Mouse (Mus musculus) CH12.LX (cell line): Measurements from ENCODE around the gene Wnk3. TPM values are rescaled to one million over a fixed set of nuclear protein-coding genes. Genes with fewer than 3 reads are reported as not detected.

Experiments used
- DNase-seq: peaks from one replicate; pipeline ENCODE4 v3.0.0-alpha.2; 2013; ENCODE audit errors: extremely low read depth
- H3K27ac ChIP-seq: 2 replicates; pipeline ENCODE4 v1.5.1; 2012; ENCODE audit warnings: low read depth, mild to moderate bottlenecking, control low read depth, moderate library complexity; ENCODE audit not compliant: insufficient read depth
- H3K27me3 ChIP-seq: replicated peaks from 2 replicates; pipeline ENCODE3; 2012; ENCODE audit warnings: inconsistent platforms
- H3K36me3 ChIP-seq, 2 experiments: replicated peaks in 1 of 2; 2 replicates each; pipeline versions ENCODE3 to v1.6.1; 2012; ENCODE audit warnings: inconsistent platforms in 1 of 2, low read length in 1 of 2, mild to moderate bottlenecking in 1 of 2, mixed read lengths in 1 of 2, moderate library complexity in 1 of 2; ENCODE audit not compliant: control insufficient read depth in 1 of 2, insufficient read depth in 1 of 2
- H3K4me1 ChIP-seq, 2 experiments: 2 replicates each; pipeline ENCODE4 v1.6.1; 2012; ENCODE audit warnings: inconsistent platforms in 1 of 2, moderate library complexity in 1 of 2; ENCODE audit not compliant: insufficient read depth in 2 of 2, control insufficient read depth in 1 of 2
- H3K4me2 ChIP-seq: 2 replicates; pipeline ENCODE4 v1.6.1; 2012; ENCODE audit warnings: low read depth, mild to moderate bottlenecking, control low read depth; ENCODE audit not compliant: poor library complexity, insufficient read depth, severe bottlenecking
- H3K4me3 ChIP-seq, 3 experiments: fragments of 150-350 bp in 1 of 3; sonication (generic) in 1 of 3; replicated peaks in 1 of 3; 2 replicates each; pipeline versions ENCODE3 to v1.5.1; 2011 to 2012; ENCODE audit warnings: low read depth in 2 of 3, low read length in 2 of 3, mild to moderate bottlenecking in 2 of 3, moderate library complexity in 2 of 3, control low read depth in 1 of 3, improper control_type of control experiment in 1 of 3, inconsistent platforms in 1 of 3, mixed read lengths in 1 of 3; ENCODE audit not compliant: poor library complexity in 1 of 3
- H3K79me2 ChIP-seq: replicated peaks from 2 replicates; pipeline ENCODE4 v1.6.1; 2012; ENCODE audit warnings: mild to moderate bottlenecking, moderate library complexity; ENCODE audit not compliant: control insufficient read depth, poor library complexity, insufficient read depth, severe bottlenecking; ENCODE audit errors: extremely low read depth
- H3K9ac ChIP-seq: 2 replicates; pipeline ENCODE4 v1.6.1; 2012; ENCODE audit warnings: low read depth, mild to moderate bottlenecking, control low read depth, moderate library complexity; ENCODE audit not compliant: insufficient read depth
- H3K9me3 ChIP-seq: replicated peaks from 2 replicates; pipeline ENCODE3; 2012; ENCODE audit warnings: low read length, inconsistent platforms, mixed read lengths
- CHD2 ChIP-seq: IDR thresholded peaks from 2 replicates; pipeline ENCODE4 v1.6.1; 2011; ENCODE audit warnings: low read length, improper control_type of control experiment
- CTCF ChIP-seq, 2 experiments: IDR thresholded peaks in 1 of 2; conservative IDR thresholded peaks in 1 of 2; 2 replicates each; pipeline ENCODE4 v1.5.1; 2011 to 2012; ENCODE audit warnings: low read depth in 2 of 2, low read length in 2 of 2, improper control_type of control experiment in 1 of 2, inconsistent platforms in 1 of 2, mild to moderate bottlenecking in 1 of 2, moderate library complexity in 1 of 2
- E2F4 ChIP-seq: IDR thresholded peaks from 2 replicates; pipeline ENCODE4 v1.6.1; 2011; ENCODE audit warnings: low read depth, low read length, improper control_type of control experiment; ENCODE audit not compliant: insufficient replicate concordance
- EP300 ChIP-seq: IDR thresholded peaks from 2 replicates; pipeline ENCODE4 v1.6.1; 2011; ENCODE audit warnings: low read length, improper control_type of control experiment
- GABPA ChIP-seq: IDR thresholded peaks from 2 replicates; pipeline ENCODE4 v1.6.1; 2012; ENCODE audit warnings: low read depth, low read length, improper control_type of control experiment, inconsistent platforms; ENCODE audit not compliant: insufficient replicate concordance
- IRF4 ChIP-seq: IDR thresholded peaks from 2 replicates; pipeline ENCODE4 v1.6.1; 2014; ENCODE audit warnings: low read depth, mild to moderate bottlenecking, inconsistent platforms, low read length, improper control_type of control experiment
- MAFK ChIP-seq: IDR thresholded peaks from 2 replicates; pipeline ENCODE4 v1.6.1; 2011; ENCODE audit warnings: low read length, improper control_type of control experiment; ENCODE audit not compliant: insufficient replicate concordance
- NRF1 ChIP-seq: IDR thresholded peaks from 2 replicates; pipeline ENCODE4 v1.6.1; 2014; ENCODE audit warnings: low read depth, mild to moderate bottlenecking, inconsistent platforms, low read length, improper control_type of control experiment, moderate library complexity
- POLR2A ChIP-seq: IDR thresholded peaks from 2 replicates; pipeline ENCODE4 v1.6.1; 2011; ENCODE audit warnings: low read depth, mild to moderate bottlenecking, improper control_type of control experiment, low read length
- POLR2AphosphoS2 ChIP-seq: IDR thresholded peaks from 2 replicates; pipeline ENCODE4 v1.6.1; 2011; ENCODE audit warnings: low read depth, low read length, improper control_type of control experiment
- RAD21 ChIP-seq: IDR thresholded peaks from 2 replicates; pipeline ENCODE4 v1.6.1; 2011; ENCODE audit warnings: low read depth, mild to moderate bottlenecking, low read length, improper control_type of control experiment, moderate library complexity
- RCOR1 ChIP-seq: conservative IDR thresholded peaks from 2 replicates; pipeline ENCODE4 v1.6.1; 2012; ENCODE audit warnings: low read depth, mild to moderate bottlenecking, inconsistent platforms, low read length, improper control_type of control experiment
- SIN3A ChIP-seq: IDR thresholded peaks from 2 replicates; pipeline ENCODE4 v1.6.1; 2012; ENCODE audit warnings: low read length, improper control_type of control experiment, inconsistent platforms
- SMC3 ChIP-seq: IDR thresholded peaks from 2 replicates; pipeline ENCODE4 v1.6.1; 2011; ENCODE audit warnings: low read depth, low read length, improper control_type of control experiment
- TBP ChIP-seq: conservative IDR thresholded peaks from 2 replicates; pipeline ENCODE4 v1.6.1; 2011; ENCODE audit warnings: low read depth, low read length, improper control_type of control experiment
- TCF12 ChIP-seq: IDR thresholded peaks from 2 replicates; pipeline ENCODE4 v1.6.1; 2014; ENCODE audit warnings: low read depth, mild to moderate bottlenecking, inconsistent platforms, low read length, improper control_type of control experiment
- USF1 ChIP-seq: IDR thresholded peaks from 2 replicates; pipeline ENCODE4 v1.6.1; 2014; ENCODE audit warnings: low read depth, mild to moderate bottlenecking, inconsistent platforms, low read length, improper control_type of control experiment
- ZC3H11A ChIP-seq: IDR thresholded peaks from 2 replicates; pipeline ENCODE4 v1.6.1; 2012; ENCODE audit warnings: low read depth, mild to moderate bottlenecking, inconsistent platforms, low read length, improper control_type of control experiment
- ZMIZ1 ChIP-seq: IDR thresholded peaks from 2 replicates; pipeline ENCODE4 v1.6.1; 2012; ENCODE audit warnings: low read depth, mild to moderate bottlenecking, inconsistent platforms, low read length, improper control_type of control experiment
- ZNF384 ChIP-seq: IDR thresholded peaks from 2 replicates; pipeline ENCODE4 v1.6.1; 2012; ENCODE audit warnings: low read depth, low read length, improper control_type of control experiment, inconsistent platforms
- dilution Hi-C: fragments of 300-500 bp; cut with MboI; formaldehyde crosslinking; loops from 2 replicates; pipeline ENCODE4 v1.14.3; 2020; ENCODE audit warnings: low sequenced_read_pairs; ENCODE audit not compliant: extremely low pct_unique_long_range_greater_than_20kb, extremely low pct_ligation_motif_present
- in situ Hi-C: fragments of 300-500 bp; cut with MboI; formaldehyde crosslinking; loops from 3 replicates; pipeline ENCODE4 v1.14.3; 2019; ENCODE audit warnings: low sequenced_read_pairs, low pct_ligation_motif_present, low pct_unique_long_range_greater_than_20kb, mixed read lengths
- polyA plus RNA-seq: library from polyadenylated mRNA; unstranded; fragments of >175 nt; gene quantifications from 2 replicates; pipeline ENCODE4 v1.2.1, GENCODE M21; 2012; ENCODE audit warnings: low read depth; ENCODE audit not compliant: insufficient read length
- total RNA-seq, 2 experiments: library from RNA; depleted of rRNA; stranded (reverse); fragments of 300-350 nt in 1 of 2; fragments of >200 nt in 1 of 2; gene quantifications; 2 replicates each; pipeline ENCODE4 v1.2.3; 2012 to 2014

Gene Wnk3
- total and polyA plus RNA-seq, 3 experiments: 0.04 to 0.27 (median 0.08) TPM

GRCm38 (mm10) chrX:151313732-151314131 is 115.9 kb downstream of the Wnk3 start:
- H3K27me3 ChIP-seq: no peaks in the 10 kb centered on the region
- no peak overlapping the region for H3K4me2 ChIP-seq
- no peak overlapping the region for H3K4me3 ChIP-seq
- dilution Hi-C loops: no loop called here
- in situ Hi-C loops: no loop called here
- H3K27ac ChIP-seq: no peak overlapping the region
- H3K4me1 ChIP-seq: no peaks in the 10 kb centered on the region
- peak; percentile 13 for DNase-seq
- H3K9me3 ChIP-seq: no peaks in the 10 kb centered on the region
- no peak overlapping the region for H3K9ac ChIP-seq
- no peak for TF ChIP-seq MAFK
- TF ChIP-seq CTCF (conservative IDR thresholded peaks at IDR 0.05 in 1 of 2, IDR thresholded peaks at IDR 0.05 in 1 of 2; ENCODE audit: low read depth in 2 of 2, low read length in 2 of 2): peak; percentile 11 to 50; a peak in 2 of 4 replicates
- peak; percentile 29 for TF ChIP-seq RAD21
- no peak for TF ChIP-seq USF1
- no peak for TF ChIP-seq RCOR1
- TF ChIP-seq SMC3: 0 out of 2 replicates have a peak, but pooled peaks have one; percentile 6
- TF ChIP-seq, all 38 proteins: peak for 3
- Histone ChIP-seq H3K79me2 (no peaks in the 10 kb centered on the region), H3K36me3 (no peaks in the 10 kb centered on the region)

- H3K27me3 ChIP-seq: no peaks in the 10 kb centered on the region
- DNase-seq: no peak
- in situ Hi-C loops: no loop called here
- H3K27ac ChIP-seq: no peak overlapping the region
- H3K79me2 ChIP-seq: no peaks in the 10 kb centered on the region
- H3K4me1 ChIP-seq: no peaks in the 10 kb centered on the region
- dilution Hi-C loops: no loop called here
- H3K9ac ChIP-seq: no peak overlapping the region
- TF ChIP-seq ZC3H11A: no peak
- no peak for TF ChIP-seq GABPA
- TF ChIP-seq USF1: no peak
- no peak for TF ChIP-seq RCOR1
- TF ChIP-seq CTCF (conservative IDR thresholded peaks at IDR 0.05 in 1 of 2, IDR thresholded peaks at IDR 0.05 in 1 of 2; ENCODE audit: low read depth in 2 of 2, low read length in 2 of 2): no peak
- TF ChIP-seq ZMIZ1: no peak
- TF ChIP-seq POLR2A: no peak
- no peak for TF ChIP-seq IRF4
- no peak for TF ChIP-seq ZNF384
- TF ChIP-seq TCF12: no peak
- no peaks in the 10 kb centered on the region for H3K9me3 ChIP-seq
- no peaks in the 10 kb centered on the region for H3K36me3 ChIP-seq
- H3K4me2 ChIP-seq: no peak overlapping the region
- no peak overlapping the region for H3K4me3 ChIP-seq
Measured at GRCm38 (mm10) chrX:151333615-151334014, 135.7 kb downstream of the Wnk3 start.

GRCm38 (mm10) chrX:151337804-151338203 is 139.9 kb downstream of the Wnk3 start:
- TF ChIP-seq CTCF (conservative IDR thresholded peaks at IDR 0.05 in 1 of 2, IDR thresholded peaks at IDR 0.05 in 1 of 2; ENCODE audit: low read depth in 2 of 2, low read length in 2 of 2): no peak
- TF ChIP-seq USF1: no peak
- no peak for TF ChIP-seq POLR2AphosphoS2
- TF ChIP-seq E2F4: no peak
- TF ChIP-seq TBP: no peak
- TF ChIP-seq EP300: no peak
- TF ChIP-seq SMC3: no peak
- no peak for TF ChIP-seq NRF1
- TF ChIP-seq MAFK: no peak
- TF ChIP-seq ZMIZ1: no peak
- no peak for TF ChIP-seq SIN3A
- no peak for TF ChIP-seq RAD21
- TF ChIP-seq CHD2: no peak
- Histone ChIP-seq H3K4me3 (no peak overlapping the region), H3K9me3 (no peaks in the 10 kb centered on the region), H3K9ac (no peak overlapping the region), H3K79me2 (no peaks in the 10 kb centered on the region), H3K4me1 (no peaks in the 10 kb centered on the region), H3K36me3 (no peaks in the 10 kb centered on the region), H3K4me2 (no peak overlapping the region), H3K27ac (no peak overlapping the region), H3K27me3 (no peaks in the 10 kb centered on the region)
- no peak for DNase-seq
- dilution Hi-C loops (no loop called here), in situ Hi-C loops (no loop called here)
